Mouse (Mus musculus) left cerebral cortex, postnatal 4 days (tissue): ENCODE measurements around the gene Faf2. TPM values are rescaled to one million over a fixed set of nuclear protein-coding genes. Genes with fewer than 3 reads are reported as not detected.
"Not testable (repeated sequence)": the region's sequence is repeated elsewhere in the genome, so short reads cannot be mapped to it uniquely, and the experiment has no call there.

ENCODE experiments used
- DNase-seq: peaks from one replicate; pipeline ENCODE4 v3.0.0-alpha.2; 2022
- intact Hi-C: fragments of 180-260 bp; cut with DNase I; formaldehyde crosslinking; loops from one replicate; pipeline ENCODE4 v1.15.1; 2025
- total RNA-seq, 2 experiments: library from RNA; stranded (reverse); gene quantifications; 2 replicates each; pipeline ENCODE4 v1.2.3; 2021

Faf2 gene
- total RNA-seq, 2 experiments from 2014 or later = 54.1 to 56.9 TPM

DNA sequence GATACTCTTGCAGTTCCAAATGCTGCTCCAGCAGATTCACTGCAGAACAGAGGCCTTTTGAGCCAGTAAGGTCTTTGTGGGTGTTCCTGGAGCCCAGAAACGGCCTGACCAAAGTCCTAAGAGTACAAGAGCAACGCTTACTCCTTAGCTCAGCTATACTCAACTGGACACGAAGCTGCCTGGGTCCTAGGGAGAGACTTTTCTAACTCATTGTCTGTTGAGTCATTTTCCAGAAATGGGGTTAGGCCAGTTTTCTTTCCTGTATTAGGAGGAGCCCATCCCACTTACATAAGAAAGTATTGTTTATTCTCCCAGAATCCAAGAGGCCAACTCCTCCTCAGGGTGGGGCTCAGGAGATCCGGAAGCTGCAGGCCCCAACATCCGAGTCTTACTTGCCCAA lies 16.2 kb upstream of the Faf2 start:
- intact Hi-C loops = no loop called here
- DNase-seq = no peak

DNA sequence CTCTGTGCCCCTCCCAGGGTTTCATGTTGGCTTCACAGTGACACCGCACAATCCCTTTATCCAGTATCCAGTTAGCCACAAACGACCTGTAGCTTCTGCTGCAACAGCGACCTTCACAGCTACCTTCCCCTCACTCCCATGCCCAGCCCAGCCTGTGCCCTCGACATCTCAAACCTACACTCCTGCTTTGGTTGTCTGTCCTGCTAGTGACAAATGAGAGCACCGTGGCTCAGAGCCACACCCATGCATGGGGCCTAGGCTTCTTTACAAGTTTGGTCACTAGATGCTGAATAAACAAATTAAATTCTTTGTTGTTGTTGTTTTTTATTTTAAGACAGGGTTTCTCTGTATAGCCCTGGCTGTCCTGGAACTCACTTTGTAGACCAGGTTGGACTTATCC lies 14.4 kb upstream of the Faf2 start:
- intact Hi-C loops = no loop called here
- no peak for DNase-seq

DNA sequence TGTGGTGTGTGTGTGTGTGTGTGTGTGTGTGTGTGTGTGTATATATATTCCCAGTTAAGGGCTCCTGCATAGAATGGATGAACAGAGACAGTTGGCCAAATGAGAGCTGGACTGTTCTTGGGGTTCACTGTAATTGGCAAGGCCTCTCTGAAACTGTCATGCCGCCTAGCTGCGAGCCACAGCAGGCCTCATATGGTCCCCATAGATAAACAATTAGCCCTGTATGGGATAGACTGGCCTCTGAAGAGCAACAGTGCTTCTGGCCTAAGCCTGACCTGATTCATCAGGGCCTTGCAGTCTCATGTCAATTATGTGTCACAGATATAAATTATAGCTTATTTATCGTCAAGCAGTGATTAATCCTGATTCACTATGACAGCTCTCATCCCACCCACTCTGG lies 13.6 kb upstream of the Faf2 start:
- intact Hi-C loops = no loop called here
- DNase-seq = no peak

DNA sequence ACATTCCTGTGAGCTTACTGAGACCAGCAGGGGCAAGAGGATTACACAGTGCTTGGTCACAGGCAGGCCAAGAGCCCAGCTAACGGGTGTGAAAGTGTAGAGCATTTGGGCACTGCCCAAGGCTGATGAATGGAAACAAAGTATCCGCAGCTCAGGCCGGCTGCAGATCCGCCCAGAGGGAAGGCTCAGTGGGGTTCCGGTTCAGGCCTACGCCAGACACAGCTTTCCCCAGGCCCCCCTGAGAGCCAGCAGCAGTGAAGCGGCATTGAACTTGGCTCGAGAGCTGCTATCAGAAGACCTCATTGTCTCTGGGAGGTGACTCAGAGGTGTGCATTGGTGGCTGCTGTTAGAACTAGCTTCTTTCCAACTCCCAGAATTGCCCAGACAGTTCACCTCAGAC lies 12.9 kb upstream of the Faf2 start:
- intact Hi-C loops = no loop called here
- DNase-seq = peak; percentile 46

DNA sequence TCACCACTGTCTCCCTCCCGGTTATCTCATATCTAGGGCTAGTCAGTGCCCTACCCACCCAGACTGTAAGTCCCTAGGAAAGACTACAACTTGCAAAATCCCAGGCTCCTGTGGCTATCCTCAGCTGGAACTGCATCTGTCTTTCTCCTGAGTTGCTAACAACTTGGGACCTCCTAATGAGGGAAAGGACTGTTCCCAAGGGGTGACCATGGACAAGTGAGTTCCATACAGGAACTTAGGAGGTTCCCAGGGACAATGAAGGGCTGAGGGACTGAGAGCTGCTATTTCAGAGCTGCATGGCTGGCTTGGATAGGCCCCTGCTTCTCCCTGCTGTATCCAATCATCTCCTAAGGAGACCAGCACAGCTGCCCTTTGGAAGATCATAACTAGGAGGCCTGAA lies 12.3 kb upstream of the Faf2 start:
- DNase-seq = no peak
- intact Hi-C loops = no loop called here

DNA sequence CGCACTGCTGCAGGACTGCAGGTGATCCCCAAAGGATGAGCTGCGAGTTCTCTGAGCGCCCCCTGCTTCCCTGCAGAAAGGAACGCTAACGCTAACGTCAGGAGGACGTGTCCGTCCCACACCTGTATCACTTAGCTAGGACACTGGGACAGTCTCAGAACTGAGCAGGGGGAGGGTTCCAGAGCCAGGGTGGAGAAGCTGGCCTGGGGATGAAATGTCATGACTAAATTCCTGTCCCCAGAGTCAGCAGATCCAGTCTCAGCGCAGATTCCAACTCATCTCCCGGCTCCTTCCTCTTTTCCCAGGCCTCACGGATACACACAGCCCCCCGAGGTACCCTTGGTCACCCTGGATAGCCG lies 11.0 kb upstream of the Faf2 start:
- DNase-seq = no peak
- intact Hi-C loops = no loop called here

DNA sequence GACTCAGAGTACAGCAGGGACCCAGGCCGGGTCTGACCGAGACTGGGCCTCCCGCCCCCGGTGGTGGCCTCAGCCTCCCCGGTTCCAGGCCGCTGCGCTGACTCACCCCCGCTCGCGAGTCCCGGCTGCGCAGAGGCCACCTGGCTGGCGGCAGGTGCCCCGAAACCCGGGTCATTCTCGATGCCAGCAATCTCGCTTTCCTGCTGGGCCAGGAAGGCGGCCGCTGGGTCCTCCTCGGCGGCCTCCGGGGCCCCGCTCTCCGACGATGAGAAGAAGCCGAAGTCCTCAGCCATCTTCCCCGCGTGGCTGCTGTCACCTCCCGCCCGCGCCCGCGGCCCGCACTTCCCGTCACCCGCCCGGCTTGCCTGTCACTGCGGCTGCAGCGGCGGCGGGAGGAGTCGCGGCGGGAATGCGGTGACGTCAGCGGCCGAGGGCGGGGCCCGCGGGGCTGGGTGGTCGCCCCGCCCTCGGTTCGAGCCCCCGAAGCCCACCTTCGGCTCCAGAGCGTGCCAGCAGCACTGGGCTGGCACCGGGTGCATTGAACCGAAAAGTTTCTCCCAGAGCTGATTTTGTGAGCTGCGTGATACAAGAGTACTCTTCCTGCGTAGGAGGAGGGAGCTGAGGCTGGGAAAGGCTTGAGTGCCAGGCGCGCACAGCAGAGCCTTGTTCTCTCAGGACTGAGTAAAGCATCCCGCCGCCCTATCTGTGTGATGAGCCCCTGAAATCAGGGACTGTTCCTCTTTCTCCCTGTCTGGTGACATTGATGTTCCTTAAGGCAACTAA lies 10.4 kb upstream of the Faf2 start, which contains the start of gene Cltb:
TSS of gene Cltb (minus strand) at position 373 of the 783 bp plus-strand sequence.
- intact Hi-C loops = no loop called here

DNA sequence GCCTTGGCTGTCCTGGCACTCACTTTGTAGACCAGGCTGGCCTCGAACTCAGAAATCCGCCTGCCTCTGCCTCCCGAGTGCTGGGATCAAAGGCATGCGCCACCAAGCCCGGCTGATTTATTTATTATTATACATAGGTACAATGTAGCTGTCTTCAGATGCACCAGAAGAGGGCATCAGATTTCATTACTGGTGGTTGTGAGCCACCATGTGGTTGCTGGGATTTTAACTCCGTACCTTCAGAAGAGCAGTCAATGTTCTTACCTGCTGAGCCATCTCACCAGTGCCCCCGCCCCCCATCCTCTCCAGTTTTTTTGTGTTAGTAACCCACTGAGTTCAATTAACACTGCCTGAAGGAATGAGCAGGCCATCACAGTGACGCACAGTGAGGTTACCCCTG lies 8.4 kb upstream of the Faf2 start:
- DNase-seq, intact Hi-C loops: not testable (repeated sequence)

More for the DNA sequence above, 10.4 kb upstream of the Faf2 start, which contains the start of gene Cltb:
- DNase-seq = peak; percentile 91

DNA sequence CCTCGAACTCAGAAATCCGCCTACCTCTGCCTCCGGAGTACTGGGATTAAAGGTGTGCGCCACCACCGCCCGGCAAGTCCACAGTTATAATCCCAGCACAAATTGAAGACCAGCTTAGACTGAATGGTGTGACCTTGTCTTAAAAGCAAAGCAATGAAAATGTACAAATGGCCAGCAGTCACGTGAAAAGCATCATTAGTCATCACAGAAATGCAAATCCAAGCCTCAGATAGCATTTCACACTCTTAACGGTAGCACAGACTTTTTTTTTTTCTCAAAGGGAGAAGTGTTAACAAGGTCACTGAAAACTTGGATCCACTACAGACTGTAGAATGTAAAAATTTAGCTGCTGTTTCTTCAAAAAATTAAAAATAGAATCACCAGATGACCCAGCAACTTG lies 5.3 kb upstream of the Faf2 start:
- intact Hi-C loops = no loop called here
- no peak for DNase-seq

DNA sequence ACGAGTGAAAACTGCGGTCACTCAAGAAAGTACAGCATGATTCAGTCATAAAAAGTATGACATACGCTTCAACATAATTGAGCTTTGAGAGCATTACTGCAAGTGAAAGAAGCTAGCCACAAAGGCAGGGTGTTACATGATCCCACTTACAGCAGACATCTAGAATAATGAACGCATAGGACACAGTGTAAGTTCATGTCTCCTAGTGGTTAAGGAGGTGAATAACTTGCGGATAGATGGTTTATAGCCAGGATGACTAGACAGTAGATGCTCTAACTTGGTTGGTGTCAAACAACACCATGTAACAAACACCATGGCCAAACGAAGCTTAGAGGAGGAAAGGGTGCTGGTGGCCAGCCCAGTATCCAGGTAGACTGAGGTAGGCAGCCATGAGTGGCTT lies 4.6 kb upstream of the Faf2 start:
- intact Hi-C loops = no loop called here
- DNase-seq = no peak

DNA sequence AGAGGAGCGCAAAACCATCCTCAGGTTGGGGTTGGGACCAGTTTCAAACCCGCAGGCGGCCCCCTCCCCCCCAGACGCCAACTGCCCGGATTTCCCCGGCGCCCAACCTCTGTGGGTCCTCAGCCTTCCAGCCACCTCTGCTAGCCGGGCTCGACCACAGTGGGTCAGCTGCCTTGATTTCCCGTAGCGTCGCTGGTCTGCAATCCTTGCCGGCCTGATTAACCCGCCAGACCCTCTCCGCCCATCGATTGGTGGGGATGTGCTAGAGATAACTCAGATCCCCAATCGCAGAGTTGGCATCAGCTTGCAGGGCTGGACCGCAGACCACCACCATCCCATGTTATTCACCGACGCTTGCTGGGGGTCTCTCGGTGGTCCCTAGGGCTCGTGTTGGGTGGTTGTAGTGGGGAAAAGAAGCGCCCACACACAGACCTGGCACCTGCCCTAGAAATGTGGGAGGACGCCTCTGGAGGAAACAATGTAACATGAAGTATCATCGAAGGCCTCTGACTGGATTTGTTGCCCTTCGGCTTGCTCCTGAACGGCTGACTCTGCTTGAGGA lies 457 bp downstream of the Faf2 start:
- intact Hi-C loops = no loop called here
- DNase-seq = peak; percentile 20

DNA sequence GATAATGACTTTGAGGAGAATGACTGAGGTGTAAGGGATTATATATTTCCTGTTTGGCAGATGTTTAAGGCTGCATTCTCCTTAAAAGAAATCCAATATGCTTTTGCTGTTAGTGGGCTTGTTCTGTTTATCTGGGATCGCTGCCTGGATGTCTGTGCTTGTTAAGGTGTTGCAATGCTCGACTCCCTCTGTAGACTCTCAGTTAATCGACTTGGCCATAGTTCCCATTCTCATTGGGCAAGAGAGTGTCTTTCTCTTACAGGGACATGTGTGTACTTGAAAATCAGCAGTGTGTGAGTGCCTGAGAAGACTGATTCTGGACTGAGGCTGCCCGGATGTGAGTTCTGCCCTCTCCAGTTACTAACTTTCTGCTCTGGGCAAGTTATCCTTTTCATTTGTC lies 7.5 kb downstream of the Faf2 start:
- intact Hi-C loops = loop anchor here (5.0 kb wide), 1 partner anchor 43 kb away; no protein-coding TSS in a partner anchor
- no peak for DNase-seq

DNA sequence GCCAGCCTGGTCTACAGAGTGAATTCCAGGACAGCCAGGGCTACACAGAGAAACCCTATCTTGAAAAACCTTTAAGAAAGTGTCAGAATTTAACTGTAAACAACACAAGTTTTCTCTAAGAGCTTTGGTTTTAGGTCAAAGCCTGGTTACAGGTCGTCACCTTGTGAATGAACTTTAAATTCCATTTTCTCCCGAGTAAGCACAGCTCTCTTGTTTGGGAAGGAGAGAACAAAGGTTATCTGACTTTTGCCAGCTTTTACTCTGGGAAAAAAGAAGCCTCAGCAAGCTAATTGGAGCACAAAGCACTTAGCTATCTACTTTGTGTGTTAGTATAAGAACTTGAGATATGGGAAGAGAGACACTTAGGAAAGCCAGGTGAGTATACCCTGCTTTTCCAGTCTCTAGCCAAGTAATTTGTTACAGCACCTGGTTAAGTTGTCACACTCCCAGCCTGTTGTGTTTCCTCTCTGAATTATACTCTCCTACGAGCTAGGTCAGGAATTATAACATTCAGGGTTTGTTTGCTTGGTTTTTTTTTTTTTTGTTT lies 11.2 kb downstream of the Faf2 start:
- DNase-seq = no peak
- intact Hi-C loops = no loop called here

DNA sequence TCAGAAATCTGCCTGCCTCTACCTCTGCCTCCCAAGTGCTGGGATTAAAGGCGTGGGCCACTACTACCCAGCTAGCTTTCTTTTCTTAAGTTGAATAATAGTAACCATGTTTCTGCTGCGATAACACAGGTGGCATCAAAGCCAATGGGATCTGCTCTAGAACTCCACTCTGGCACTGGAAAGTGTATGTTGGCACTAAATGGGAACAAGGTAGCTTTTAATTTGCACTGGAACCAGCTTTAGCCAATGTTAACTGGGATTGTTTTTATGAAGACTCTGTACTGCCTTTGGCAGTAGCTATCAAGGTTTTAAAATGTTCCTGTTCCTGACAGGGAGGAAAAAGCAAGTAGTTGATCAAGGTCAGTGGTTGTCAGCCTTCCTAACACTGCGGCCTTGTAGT lies 13.4 kb downstream of the Faf2 start:
- DNase-seq = no peak
- intact Hi-C loops = no loop called here

DNA sequence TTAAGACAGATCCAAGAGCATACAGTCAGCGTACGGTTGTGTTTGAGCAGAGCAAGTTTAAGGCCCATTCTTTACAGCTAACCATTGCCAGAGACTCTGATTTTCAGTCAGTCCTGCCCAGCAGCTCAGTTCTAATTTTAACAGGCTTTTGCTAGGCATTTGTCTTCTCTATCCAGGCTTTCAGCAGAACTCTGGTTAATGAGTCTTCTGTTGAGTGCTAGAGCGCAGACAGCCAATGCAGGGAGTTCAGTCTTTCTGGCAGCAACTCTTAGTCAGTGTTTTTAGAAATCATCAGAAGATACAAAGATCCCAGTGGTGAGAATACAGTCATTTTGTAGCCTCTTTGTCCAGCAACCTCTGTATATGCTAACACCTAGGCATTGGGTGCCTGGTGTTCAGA lies 28.9 kb downstream of the Faf2 start:
- DNase-seq = no peak
- intact Hi-C loops = no loop called here

DNA sequence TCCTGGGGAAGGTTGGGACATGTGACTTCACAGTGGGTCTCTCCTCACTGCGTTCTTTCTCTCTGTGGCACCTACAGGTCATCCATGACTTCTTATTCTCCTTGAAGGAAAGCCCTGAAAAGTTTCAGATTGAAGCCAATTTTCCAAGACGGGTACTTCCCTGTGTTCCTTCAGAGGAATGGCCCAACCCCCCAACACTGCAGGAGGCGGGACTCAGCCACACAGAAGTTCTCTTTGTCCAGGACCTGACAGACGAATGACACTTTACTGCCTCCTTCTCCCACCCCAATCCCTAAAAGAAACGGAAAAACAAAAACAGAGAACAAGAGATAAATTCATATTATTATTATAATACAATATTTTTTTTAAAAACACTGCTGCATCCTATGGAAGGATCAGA lies 39.3 kb downstream of the Faf2 start:
- no peak for DNase-seq
- intact Hi-C loops = no loop called here

DNA sequence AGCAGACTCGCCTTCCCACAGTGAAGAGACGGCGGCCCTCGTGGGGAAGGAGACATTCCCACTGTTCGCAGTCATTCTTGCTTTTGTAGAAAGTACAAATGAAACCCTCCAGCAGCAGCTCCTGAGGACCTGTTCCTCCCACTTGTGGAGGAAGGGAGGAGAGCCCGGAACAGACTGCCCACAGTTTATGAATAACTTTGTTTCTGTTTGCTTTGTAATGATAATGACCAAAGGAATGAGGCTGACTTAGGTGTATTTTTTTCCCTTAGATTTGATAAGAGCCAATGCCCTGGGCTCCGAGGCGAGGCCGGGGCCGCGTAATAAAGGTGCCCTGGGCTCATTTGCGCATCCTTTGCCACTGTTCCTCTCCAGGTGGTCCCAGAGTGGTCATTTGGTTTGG lies 39.8 kb downstream of the Faf2 start:
- DNase-seq = no peak
- intact Hi-C loops = no loop called here

DNA sequence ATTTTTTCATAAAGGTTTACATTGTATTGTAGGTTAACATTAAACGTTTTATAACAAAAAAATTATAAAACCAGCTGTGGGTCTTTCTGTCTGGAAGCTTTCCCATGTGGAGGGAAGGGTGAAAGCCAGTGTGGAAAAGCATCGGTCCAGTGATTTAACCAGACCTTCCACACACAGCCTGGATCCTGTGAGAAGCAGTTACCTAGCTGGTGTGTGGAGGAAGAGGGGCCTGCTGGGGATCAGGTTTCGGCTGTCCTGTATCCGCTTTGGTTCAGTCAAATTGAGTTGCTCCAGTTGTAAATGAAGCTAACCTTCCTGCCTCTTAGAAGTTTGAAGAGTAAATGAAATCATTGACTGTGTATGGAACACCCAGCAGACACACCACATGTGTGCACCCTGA lies 42.4 kb downstream of the Faf2 start:
- intact Hi-C loops = no loop called here
- DNase-seq = no peak

DNA sequence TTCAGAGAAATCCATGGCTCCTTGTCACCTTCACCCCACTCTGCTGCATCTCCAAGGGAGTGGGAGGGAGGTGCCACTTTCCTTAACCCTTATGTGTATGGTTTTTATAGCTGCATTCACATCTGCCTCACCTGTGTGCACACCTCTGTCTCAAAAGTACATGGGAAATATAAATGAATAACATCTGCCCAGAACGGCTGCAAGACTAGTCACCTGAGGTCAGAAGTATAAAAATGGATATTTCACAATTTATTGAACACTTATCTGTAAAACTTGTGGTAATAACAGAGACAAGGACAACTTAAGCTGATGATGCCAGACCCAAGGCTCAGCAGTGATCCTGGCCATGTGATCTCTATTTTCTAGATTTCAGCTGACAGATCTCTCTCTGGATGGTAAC lies 42.9 kb downstream of the Faf2 start:
- intact Hi-C loops = no loop called here

DNA sequence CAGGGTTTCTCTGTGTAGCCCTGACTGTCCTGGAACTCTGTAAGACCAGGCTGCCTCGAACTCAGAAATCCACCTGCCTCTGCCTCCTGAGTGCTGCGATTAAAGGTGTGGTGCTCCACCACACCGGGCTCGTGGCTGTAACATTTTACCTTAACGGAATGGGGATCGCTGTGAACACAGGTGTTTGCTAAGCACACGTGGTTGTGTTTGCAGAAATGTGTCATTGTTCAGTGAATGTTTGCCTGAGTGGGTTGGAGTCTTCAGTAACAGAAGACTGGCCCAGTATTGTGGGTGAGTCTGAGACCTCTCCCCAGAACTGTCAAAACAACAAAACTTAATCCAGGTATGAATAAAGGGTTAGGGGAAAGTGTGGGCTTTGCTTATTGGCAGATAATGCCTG lies 43.5 kb downstream of the Faf2 start:
- DNase-seq = no peak
- intact Hi-C loops = no loop called here

More for the DNA sequence above, 42.9 kb downstream of the Faf2 start:
- no peak for DNase-seq

DNA sequence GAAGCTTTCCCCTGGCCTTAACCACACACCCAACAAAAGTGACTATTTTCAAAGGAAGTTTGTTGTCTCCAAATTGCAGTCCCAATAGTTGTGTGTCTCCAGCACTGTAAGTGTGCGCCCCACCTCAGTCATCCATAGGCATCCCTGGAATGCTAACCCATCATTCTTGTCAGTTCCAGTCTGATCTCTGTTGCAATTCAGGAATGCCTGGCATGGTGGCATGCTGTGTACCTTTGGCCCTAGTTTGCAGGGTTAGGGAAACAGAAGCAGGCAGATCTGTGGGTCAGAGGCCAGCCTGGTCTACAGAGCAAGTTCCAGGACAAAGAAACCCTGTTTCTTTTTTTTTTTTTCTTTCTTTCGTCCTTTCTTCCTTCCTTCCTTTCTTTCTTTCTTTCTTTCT lies 48.9 kb downstream of the Faf2 start:
- intact Hi-C loops = loop anchor here (5.0 kb wide), 1 partner anchor 43 kb away; no protein-coding TSS in a partner anchor
- no peak for DNase-seq

DNA sequence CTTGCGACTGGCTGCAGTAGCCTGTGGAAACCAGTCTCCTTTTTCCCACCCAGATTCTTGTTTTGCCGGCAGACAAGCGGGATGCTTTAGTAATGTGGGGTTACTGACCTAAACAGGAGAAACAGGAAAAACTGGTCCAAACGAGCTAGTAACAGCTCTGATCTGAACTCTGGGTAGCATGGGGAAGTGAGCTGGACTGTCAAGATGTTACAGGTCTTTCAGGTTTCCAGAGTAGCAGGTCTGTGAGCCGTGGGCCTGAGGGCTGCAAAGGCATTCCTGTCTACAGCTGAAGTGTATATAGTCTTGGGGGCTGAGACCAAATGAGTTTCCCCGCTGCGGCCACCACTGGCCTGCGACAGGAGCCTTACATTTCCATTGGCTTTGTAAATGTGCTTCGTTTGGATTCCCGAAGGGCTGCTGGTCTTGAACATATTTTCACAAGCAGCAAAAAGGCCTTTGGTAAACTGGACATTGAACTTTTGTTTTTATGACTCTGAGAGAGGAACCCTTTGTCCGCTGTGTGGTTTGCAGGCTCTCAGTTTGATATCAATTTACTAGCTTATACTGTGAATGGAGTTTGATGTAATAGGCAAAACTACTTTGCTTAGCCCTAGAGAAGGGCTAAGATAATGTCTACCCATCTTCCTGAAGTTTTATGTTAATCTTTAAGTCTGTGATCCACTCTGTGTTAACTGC lies 54.5 kb downstream of the Faf2 start:
- intact Hi-C loops = no loop called here
- no peak for DNase-seq
